Mouse (Mus musculus) hindbrain, embryonic 13.5 days (tissue): ENCODE data around the gene Gm17019. TPM values are rescaled to one million over a fixed set of nuclear protein-coding genes. Genes with fewer than 3 reads are reported as not detected.
"Not testable (repeated sequence)": the region's sequence is repeated elsewhere in the genome, so short reads cannot be mapped to it uniquely, and the experiment has no call there.

Experiments used
- ATAC-seq: fragments of 200-750 bp; cut with Nextera tagmentation; 2 replicates; pipeline ENCODE4 v1.8.0; 2017; ENCODE audit warnings: moderate TSS enrichment; ENCODE audit not compliant: low FRiP score
- H3K27ac ChIP-seq: fragments of 300-500 bp; sonication (generic); 2 replicates; pipeline ENCODE4 v1.5.1; 2015; ENCODE audit warnings: inconsistent platforms, mild to moderate bottlenecking, moderate library complexity
- H3K27me3 ChIP-seq: fragments of 300-500 bp; sonication (generic); 2 replicates; pipeline ENCODE4 v1.6.1; 2015; ENCODE audit warnings: mild to moderate bottlenecking, inconsistent platforms
- H3K36me3 ChIP-seq: fragments of 300-500 bp; sonication (generic); 2 replicates; pipeline ENCODE4 v1.6.1; 2015; ENCODE audit warnings: mild to moderate bottlenecking, inconsistent platforms
- H3K4me1 ChIP-seq: fragments of 300-500 bp; sonication (generic); replicated peaks from 2 replicates; pipeline ENCODE4 v1.6.1; 2015; ENCODE audit warnings: inconsistent platforms
- H3K4me2 ChIP-seq: fragments of 300-500 bp; sonication (generic); 2 replicates; pipeline ENCODE4 v1.6.1; 2015; ENCODE audit warnings: inconsistent platforms, mild to moderate bottlenecking, moderate library complexity
- H3K4me3 ChIP-seq: fragments of 300-500 bp; sonication (generic); 2 replicates; pipeline ENCODE4 v1.5.1; 2015; ENCODE audit warnings: mild to moderate bottlenecking, inconsistent platforms
- H3K9ac ChIP-seq: fragments of 300-500 bp; sonication (generic); 2 replicates; pipeline ENCODE4 v1.6.1; 2015; ENCODE audit warnings: mild to moderate bottlenecking, inconsistent platforms
- H3K9me3 ChIP-seq: fragments of 300-500 bp; sonication (generic); 2 replicates; pipeline ENCODE4 v1.6.1; 2016; ENCODE audit warnings: inconsistent platforms
- WGBS: fragments of 180-500 bp; shearing (Covaris S2); methylation state at CpG from one replicate; pipeline ENCODE4 v1.1.7; 2015; 5-methylcytosine and 5-hydroxymethylcytosine counted together
- polyA plus RNA-seq: library from polyadenylated mRNA; unstranded; fragments of >200 nt; fragmentation: Nextera tagmentation; extraction: Ambion mirVana; gene quantifications from 2 replicates; pipeline ENCODE4 v1.2.1, GENCODE M21; 2015

The Gm17019 gene
- polyA plus RNA-seq, 1 experiment from 2014 or later: not detected

DNA sequence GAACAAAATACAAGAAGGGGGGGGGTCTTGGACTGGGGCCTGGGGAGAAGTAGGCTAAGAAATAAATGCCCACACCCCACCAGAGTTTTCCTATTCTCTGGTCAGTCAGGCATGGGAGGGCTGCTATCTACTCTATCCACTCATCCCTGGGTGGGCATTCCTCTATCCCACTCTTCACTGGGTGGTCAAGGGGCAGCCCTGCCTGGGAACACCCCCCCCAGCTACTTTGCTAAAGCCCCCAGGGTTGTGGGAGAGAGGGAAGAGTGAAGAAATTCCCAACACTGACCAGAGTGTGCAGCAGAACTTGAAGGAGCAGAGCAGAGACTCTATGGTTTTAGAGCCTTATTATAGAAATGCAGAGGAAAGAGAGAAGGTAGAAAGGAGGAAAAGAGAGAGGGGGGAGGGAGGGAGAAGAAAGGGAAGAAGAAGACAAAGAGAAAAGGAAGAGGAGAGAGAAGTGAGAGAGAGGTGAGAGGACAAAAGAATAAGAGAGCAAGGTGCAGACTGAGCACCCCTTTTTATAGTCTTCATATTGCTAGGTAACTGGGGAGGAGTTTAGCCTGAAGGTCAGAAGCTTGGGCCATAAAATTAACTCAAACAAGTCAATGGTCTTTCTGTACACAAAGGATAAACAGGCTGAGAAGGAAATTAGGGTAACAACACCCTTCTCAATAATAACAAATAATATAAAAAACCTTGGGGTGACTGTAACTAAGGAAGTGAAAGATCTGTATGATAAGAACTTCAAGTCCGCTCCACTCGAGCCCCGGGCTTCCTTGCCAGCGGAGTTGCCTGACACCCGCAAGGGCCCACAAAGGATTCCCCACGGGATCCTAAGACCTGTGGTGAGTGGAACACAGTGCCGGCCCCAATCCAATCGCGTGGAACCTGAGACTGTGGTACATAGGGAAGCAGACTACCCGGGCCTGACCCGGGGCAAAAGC lies 21.9 kb downstream of the Gm17019 start:
- not testable (repeated sequence) for H3K4me3 ChIP-seq, H3K4me1 ChIP-seq, H3K9ac ChIP-seq, H3K27ac ChIP-seq, H3K27me3 ChIP-seq, H3K36me3 ChIP-seq, H3K4me2 ChIP-seq
- WGBS: 88% methylated on average over 11 of the region's 11 CpGs
- ATAC-seq: peak; percentile 59
- H3K9me3 ChIP-seq: peaks cover 25% of the 10 kb centered on the region

DNA sequence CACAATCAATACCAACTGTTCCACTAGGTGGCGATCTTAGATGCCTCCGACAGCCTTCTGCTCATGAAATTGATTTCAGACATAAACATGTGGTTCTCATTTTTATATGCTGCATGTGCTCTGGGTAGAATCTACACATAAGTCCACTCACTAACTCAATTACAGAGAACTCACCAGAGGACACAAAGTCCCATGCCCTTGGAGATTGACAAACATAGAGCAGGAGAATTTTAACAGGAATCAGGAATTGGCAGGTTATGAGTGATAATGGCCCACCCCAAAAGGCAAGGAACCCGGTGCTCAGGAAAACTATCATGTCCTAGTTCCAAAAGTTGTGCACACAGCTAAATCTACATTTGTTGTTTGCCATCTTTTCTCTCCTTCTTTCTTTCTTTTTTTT lies 25.9 kb downstream of the Gm17019 start:
- not testable (repeated sequence) for H3K9ac ChIP-seq, H3K27me3 ChIP-seq, H3K36me3 ChIP-seq, H3K4me1 ChIP-seq, H3K27ac ChIP-seq, H3K4me2 ChIP-seq, ATAC-seq, H3K4me3 ChIP-seq
- H3K9me3 ChIP-seq: peaks cover 31% of the 10 kb centered on the region
- 57% methylated on average over 3 of the region's 3 CpGs for WGBS

DNA sequence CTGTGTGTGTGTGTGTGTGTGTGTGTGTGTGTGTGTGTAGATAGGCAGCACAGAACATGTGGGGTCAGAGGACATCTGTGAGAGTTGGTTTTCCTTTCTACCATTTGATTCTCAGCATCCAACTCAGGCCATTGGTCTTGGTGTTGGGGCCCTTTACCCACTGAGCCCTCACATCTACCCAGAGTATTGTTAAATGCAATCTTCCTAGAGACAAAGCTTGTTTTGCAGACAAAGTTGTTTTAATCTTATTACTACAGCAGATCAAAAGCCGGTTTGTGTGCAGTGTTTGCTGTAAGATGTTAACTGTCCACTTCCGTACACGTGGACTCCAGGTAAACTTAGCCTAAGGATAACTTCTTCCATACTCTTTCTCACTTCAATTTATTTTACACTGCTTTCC lies 26.5 kb downstream of the Gm17019 start:
- H3K4me2 ChIP-seq, H3K36me3 ChIP-seq, H3K4me1 ChIP-seq, H3K27ac ChIP-seq, H3K27me3 ChIP-seq, H3K4me3 ChIP-seq, H3K9ac ChIP-seq, ATAC-seq: not testable (repeated sequence)
- peaks cover 27% of the 10 kb centered on the region for H3K9me3 ChIP-seq
- WGBS: 66% methylated on average over 3 of the region's 3 CpGs

DNA sequence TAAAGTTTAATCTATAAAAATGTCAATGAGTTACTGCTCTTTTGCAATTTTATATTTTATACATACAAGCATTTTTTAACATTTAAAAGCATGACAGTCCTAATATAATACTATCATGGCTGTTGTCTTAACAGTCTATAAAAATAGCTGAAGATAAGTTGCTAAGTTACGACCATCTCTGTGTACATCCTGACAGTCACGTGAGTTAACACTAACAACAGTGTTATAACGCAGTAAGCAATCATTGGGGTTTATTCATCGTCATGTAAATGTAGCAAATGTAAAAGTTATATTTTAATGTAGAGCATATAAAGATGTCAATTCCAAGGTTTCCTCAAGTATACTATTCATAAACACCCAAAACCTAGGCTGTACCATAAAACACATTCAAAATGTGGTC lies 27.2 kb downstream of the Gm17019 start:
- WGBS: 59% methylated on average over 3 of the region's 4 CpGs
- not testable (repeated sequence) for H3K4me3 ChIP-seq, H3K36me3 ChIP-seq, H3K27me3 ChIP-seq, H3K9ac ChIP-seq, H3K27ac ChIP-seq, H3K4me2 ChIP-seq, H3K4me1 ChIP-seq
- peak; percentile 55 for ATAC-seq
- peaks cover 23% of the 10 kb centered on the region for H3K9me3 ChIP-seq

DNA sequence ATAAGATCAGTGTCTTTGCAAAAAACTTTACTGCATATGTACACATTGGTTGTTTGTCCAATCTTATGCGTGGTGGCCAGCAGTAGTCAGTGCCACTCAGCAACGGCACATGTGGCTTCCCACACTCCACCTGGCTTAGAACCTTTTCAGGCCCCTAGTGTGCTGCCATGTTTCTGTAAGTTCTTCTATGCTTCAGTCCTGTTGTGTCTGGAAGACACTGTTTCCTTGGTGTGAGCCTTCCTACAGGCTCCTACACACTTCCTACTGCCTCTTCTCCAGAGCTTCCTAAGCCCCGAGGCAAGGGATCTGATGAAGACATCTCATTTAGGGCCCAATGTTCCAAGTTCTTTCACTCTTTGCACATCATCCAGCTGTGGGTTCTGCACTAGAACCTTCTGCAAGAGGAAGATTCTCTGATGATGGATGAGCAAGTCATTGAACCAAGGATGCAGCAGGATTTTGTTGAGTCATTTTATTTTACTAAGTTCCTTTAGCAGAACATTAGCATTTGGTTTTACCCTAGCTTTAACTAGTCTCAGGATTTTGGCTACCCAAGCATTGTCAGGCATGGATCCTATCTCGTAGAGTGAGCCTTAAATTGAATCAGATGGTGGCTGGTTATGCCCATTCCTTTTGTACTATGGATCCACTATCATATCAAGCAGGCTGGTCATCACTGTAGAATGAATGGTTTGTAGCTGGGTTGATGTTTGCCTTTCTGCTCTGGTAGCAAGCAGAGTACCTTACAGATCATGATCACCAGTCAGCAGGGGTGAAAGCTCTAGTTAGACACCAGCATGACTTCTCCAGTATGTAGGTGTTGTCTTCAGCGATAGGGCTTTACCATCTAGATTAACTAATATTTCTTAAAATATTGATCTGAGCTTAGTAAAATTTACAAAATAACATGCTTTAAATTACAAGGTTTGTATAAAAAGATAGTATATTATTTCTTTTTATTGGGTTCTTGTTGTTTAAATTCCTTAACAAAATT lies 27.9 kb downstream of the Gm17019 start:
- ATAC-seq: peak; percentile 92
- H3K36me3 ChIP-seq, H3K9ac ChIP-seq, H3K4me2 ChIP-seq, H3K4me1 ChIP-seq, H3K27ac ChIP-seq, H3K4me3 ChIP-seq, H3K27me3 ChIP-seq: not testable (repeated sequence)
- 76% methylated on average over 5 of the region's 5 CpGs for WGBS
- H3K9me3 ChIP-seq: peaks cover 27% of the 10 kb centered on the region

DNA sequence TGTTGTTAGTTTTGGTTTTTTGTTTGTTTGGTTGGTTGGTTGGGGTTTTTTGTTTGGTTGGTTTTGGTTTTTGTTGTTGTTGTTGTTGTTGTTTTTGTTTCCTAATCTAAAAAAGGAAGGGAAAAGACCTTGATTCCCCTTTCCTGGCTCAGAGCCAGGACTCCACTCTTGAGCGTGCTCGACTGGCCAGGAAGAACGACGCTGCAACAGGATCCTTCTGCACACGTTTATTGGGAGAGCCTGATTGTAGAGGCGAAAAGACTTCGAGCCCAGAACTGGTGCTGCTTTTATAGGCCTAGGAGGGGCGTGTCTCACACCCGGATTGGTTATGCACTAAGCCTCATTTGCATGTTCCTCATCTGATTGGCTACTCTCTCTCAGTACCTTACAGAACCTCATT lies 34.7 kb downstream of the Gm17019 start:
- not testable (repeated sequence) for H3K36me3 ChIP-seq, H3K4me2 ChIP-seq, H3K4me3 ChIP-seq, H3K9ac ChIP-seq, H3K4me1 ChIP-seq, ATAC-seq, H3K27ac ChIP-seq, H3K27me3 ChIP-seq
- WGBS: 78% methylated on average over 9 of the region's 9 CpGs
- peaks cover 33% of the 10 kb centered on the region for H3K9me3 ChIP-seq

DNA sequence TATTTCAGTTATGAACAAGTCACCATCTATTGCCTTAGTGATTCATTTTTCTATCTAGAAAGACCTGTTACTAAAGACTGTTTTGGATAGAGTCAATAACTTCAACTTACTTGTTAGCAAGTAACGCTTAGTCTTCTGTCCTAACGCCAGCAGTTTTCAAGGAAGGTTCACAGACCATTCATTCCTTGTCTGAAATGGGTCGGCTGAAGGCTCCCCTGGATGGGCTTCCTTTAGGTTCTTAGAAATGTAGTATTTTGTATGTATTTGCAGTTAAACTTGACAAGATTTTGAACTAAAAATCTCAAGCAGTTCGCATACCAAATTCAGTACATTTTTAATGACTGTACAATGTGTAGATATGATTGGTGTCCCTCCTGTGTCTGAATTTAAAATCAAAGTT lies 35.2 kb downstream of the Gm17019 start:
- not testable (repeated sequence) for H3K27me3 ChIP-seq, H3K36me3 ChIP-seq, H3K4me1 ChIP-seq, H3K27ac ChIP-seq, H3K4me2 ChIP-seq, H3K9ac ChIP-seq, H3K4me3 ChIP-seq, ATAC-seq
- 83% methylated on average over 4 of the region's 4 CpGs for WGBS
- H3K9me3 ChIP-seq: peaks cover 33% of the 10 kb centered on the region

DNA sequence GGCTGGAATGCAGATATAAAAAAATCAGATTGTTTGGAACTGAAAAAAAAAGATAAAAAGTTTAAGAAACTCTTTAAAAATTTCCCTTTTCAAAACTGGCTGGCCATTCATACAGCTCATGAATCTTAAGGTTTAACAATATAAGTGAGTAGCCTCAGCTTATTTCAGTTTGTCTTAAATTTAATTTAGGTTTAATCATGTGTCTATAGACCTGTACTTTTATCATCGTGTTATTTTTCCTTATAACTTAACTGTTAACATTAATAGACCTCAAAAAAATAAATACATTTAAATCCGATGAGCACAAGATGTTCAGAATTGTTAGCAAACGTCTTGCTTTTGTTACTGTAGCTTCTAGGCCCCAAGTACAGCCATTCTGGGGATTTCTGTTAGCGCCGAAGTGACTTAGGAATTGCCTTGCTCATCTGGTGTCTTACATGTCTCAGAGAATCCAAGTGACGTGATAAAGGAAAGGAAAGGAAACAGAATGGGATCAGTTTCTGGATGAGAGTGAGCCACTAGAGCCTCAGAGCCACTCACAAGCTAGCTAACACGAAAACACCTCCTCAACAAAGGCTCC lies 36.0 kb downstream of the Gm17019 start:
- H3K4me3 ChIP-seq, ATAC-seq: not testable (repeated sequence)

DNA sequence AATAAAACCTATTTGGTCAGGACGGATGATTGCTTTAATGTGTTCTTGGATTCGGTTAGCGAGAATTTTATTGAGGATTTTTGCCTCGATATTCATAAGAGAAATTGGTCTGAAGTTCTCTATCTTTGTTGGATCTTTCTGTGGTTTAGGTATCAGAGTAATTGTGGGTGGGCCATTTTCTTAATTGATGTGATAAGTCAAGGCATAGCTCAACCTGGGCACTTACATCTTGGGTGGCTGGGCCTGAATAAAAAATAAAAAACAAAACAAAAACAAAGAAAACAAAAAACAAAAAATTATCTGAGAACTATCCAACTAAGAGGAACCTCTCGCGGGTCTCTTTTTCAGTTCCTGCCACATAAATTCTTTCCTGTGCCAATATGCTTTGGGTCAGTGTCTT lies 38.7 kb downstream of the Gm17019 start:
- H3K4me3 ChIP-seq, H3K27me3 ChIP-seq, H3K9ac ChIP-seq, H3K4me1 ChIP-seq, H3K36me3 ChIP-seq, H3K27ac ChIP-seq, H3K4me2 ChIP-seq: not testable (repeated sequence)
- 89% methylated on average over 6 of the region's 6 CpGs for WGBS
- peak; percentile 80; the same call in 1 of the 2 replicates for ATAC-seq
- H3K9me3 ChIP-seq: peaks cover 34% of the 10 kb centered on the region

More for the DNA sequence above, 36.0 kb downstream of the Gm17019 start:
- H3K27me3 ChIP-seq, H3K4me1 ChIP-seq, H3K9ac ChIP-seq, H3K36me3 ChIP-seq, H3K27ac ChIP-seq, H3K4me2 ChIP-seq: not testable (repeated sequence)
- WGBS: 73% methylated on average over 7 of the region's 7 CpGs
- H3K9me3 ChIP-seq: peaks cover 33% of the 10 kb centered on the region

DNA sequence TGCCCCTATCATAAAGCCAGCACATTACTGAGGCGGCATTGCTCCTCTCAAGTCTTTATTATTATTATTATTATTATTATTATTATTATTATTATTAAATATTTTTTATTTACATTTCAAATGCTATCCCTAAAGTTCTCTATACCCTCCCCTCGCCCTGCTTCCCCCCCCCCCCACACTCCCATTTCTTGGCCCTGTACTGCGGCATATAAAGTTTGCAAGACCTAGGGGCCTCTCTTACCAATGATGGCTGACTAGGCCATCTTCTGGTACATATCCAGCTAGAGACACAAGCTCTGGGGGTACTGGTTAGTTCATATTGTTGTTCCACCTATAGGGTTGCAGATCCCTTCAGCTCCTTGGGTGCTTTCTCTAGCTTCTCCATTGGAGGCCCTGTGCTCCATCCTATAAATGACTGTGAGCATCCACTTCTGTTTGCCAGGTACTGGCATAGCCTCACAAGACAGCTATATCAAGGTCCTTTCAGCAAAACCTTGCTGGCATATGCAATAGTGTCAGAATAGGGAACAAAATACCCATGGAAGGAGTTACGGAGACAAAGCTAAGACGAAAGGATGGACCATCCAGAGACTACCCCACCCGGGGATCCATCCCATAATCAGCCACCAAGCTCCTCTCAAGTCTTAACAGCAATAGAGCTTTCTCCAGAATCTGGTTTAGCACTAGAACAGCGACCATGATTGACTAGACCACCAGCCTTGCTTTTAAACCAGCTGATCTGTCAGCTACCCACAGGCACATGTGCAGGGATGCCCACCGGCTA lies 42.2 kb downstream of the Gm17019 start:
- 78% methylated on average over 8 of the region's 8 CpGs for WGBS
- H3K9me3 ChIP-seq: peaks cover 22% of the 10 kb centered on the region
- not testable (repeated sequence) for H3K9ac ChIP-seq, H3K4me1 ChIP-seq, H3K36me3 ChIP-seq, H3K4me3 ChIP-seq, H3K27ac ChIP-seq, H3K4me2 ChIP-seq, H3K27me3 ChIP-seq
- peak; percentile 43; the same call in 1 of the 2 replicates for ATAC-seq

DNA sequence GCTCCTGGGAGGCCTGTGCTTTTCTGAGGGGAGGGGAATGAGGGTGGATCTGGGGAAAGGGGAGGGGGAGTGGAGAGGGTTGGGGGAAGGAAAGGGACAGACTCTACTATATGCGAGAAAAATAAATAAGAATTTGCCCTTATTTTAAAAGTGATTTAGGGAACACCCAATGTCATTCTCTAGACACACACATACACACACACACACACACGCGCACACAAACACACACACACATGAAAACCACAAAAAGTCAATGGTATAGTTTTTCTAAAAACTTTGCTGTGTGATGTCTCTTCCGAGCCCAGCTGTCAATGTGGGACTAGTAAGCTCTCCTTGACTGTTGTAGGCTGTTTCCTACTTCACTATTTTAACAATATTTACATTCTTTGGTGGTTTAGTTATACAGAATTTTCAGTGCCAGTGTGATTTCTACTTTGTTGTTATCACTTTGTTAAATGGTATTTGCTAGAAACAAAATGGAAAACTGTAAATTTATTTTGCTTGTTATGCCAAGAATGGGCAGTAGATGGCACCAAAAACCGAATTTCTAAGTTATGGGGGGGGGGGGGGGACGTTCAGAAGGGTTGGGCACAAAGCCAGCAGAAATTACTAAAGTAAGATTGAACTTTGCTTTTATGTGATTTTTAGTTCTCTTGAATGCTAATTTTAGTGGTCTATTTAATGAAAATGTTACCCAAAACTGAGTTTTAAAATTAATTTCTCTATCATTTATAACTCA lies 46.0 kb downstream of the Gm17019 start:
- H3K9me3 ChIP-seq: peaks cover 22% of the 10 kb centered on the region
- not testable (repeated sequence) for H3K27me3 ChIP-seq, H3K27ac ChIP-seq, ATAC-seq, H3K4me3 ChIP-seq, H3K9ac ChIP-seq, H3K36me3 ChIP-seq, H3K4me2 ChIP-seq, H3K4me1 ChIP-seq
- WGBS: 48% methylated on average over 6 of the region's 6 CpGs
